Mouse (Mus musculus) hindbrain, postnatal 0 days (tissue): ENCODE data around the gene Tsc2. TPM values are rescaled to one million over a fixed set of nuclear protein-coding genes. Genes with fewer than 3 reads are reported as not detected.

ENCODE experiments used
- ATAC-seq: fragments of 200-750 bp; cut with Nextera tagmentation; 2 replicates; pipeline ENCODE4 v1.8.0; 2017; ENCODE audit warnings: mild to moderate bottlenecking, moderate TSS enrichment, moderate library complexity
- DNase-seq: peaks from one replicate; pipeline ENCODE4 v3.0.0-alpha.2; 2015; ENCODE audit warnings: low spot score
- H3K27ac ChIP-seq: fragments of 300-500 bp; sonication (generic); 2 replicates; pipeline ENCODE4 v1.5.1; 2014; ENCODE audit warnings: mild to moderate bottlenecking
- H3K27me3 ChIP-seq: fragments of 300-500 bp; sonication (generic); 2 replicates; pipeline ENCODE4 v1.6.1; 2014; ENCODE audit warnings: low read length, mixed read lengths; ENCODE audit not compliant: insufficient read depth
- H3K36me3 ChIP-seq: fragments of 300-500 bp; sonication (generic); 2 replicates; pipeline ENCODE4 v1.6.1; 2014; ENCODE audit warnings: low read length, mixed read lengths; ENCODE audit not compliant: insufficient read depth
- H3K4me1 ChIP-seq: fragments of 300-500 bp; sonication (generic); 2 replicates; pipeline ENCODE4 v1.6.1; 2014; ENCODE audit warnings: antibody characterized with exemption, low read length, mixed read lengths; ENCODE audit not compliant: insufficient read depth
- H3K4me2 ChIP-seq: fragments of 300-500 bp; sonication (generic); 2 replicates; pipeline ENCODE4 v1.6.1; 2014; ENCODE audit warnings: low read depth, mild to moderate bottlenecking, low read length, moderate library complexity, mixed read lengths
- H3K4me3 ChIP-seq: fragments of 300-500 bp; sonication (generic); 2 replicates; pipeline ENCODE4 v1.5.1; 2014; ENCODE audit warnings: low read length
- H3K9ac ChIP-seq: fragments of 300-500 bp; sonication (generic); replicated peaks from 2 replicates; pipeline ENCODE4 v1.6.1; 2014; ENCODE audit warnings: mild to moderate bottlenecking, low read length, moderate library complexity, mixed read lengths
- H3K9me3 ChIP-seq: fragments of 300-500 bp; sonication (generic); 2 replicates; pipeline ENCODE4 v1.6.1; 2016; ENCODE audit warnings: low read length, mixed read lengths
- CTCF ChIP-seq: IDR thresholded peaks from 2 replicates; pipeline ENCODE4 v1.5.1; 2016; ENCODE audit warnings: antibody characterized with exemption, control low read depth, low read depth
- WGBS: fragments of 180-500 bp; shearing (Covaris S2); extraction: QIAGEN DNeasy Blood & Tissue Kit; methylation state at CpG from one replicate; pipeline ENCODE4 v1.1.7; 2014; 5-methylcytosine and 5-hydroxymethylcytosine counted together
- polyA plus RNA-seq: library from polyadenylated mRNA; unstranded; fragments of >200 nt; fragmentation: Nextera tagmentation; extraction: Ambion mirVana; gene quantifications from 2 replicates; pipeline ENCODE4 v1.2.1, GENCODE M21; 2015
- total RNA-seq: library from RNA; depleted of rRNA; stranded (reverse); fragments of >200 nt; gene quantifications from 2 replicates; pipeline ENCODE4 v1.2.3, GENCODE M21; 2014

Tsc2 gene
- total and polyA plus RNA-seq, 2 experiments from 2014 or later = 51.2 to 114 TPM

DNA sequence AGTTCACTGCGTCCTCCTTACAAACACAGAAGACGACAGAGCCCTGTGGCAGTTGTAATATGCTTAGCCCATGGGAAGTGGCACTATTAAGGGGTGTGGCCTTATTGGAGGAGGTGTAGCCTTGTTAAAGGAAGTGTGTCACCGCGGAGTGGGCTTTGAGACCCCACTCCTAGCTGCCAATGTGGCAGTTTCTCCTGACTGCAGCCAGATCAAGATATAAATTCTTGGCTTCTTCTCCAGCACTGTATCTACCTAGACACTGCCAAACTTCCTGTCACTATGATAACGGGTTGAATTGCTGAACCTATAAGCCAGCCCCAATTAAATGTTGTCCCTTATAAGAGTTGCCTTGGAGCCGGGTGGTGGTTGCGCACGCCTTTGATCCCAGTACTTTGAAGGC lies 7.0 kb downstream of the Tsc2 start:
- Histone ChIP-seq H3K36me3 (peaks cover 84% of the 10 kb centered on the region), H3K4me1 (no peaks in the 10 kb centered on the region)
- WGBS = 91% methylated on average over 8 of the region's 8 CpGs

DNA sequence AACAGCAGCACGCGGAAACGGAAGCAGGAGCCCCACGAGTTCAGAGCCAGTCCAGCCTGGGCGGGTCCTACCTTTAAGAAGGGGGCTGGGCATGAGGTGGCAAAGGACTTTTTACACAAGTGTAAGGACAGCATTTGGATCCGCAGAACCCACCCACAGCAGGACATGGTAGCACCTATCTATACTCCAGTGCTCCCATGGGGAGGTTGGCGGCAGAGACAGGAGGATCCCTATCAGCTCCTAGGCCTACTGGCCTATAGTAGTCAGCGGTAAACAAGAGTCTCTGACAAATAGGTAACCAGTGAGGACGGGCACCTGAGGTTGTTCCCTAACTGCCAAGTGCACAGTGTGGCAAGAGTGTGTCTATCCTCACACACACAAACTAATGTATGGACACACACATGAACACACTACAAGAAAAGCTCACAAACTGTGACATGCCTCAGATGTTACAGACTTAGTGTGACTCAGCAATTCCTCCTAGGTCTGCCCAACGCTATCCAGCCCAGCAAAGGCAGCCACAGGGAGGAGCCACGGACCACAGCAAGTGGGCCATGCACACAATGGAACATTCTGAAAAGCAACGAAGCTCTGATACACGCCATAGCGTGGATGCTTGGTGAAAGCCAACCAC lies 14.8 kb downstream of the Tsc2 start:
- Histone ChIP-seq H3K27ac (no peak overlapping the region), H3K4me2 (no peak overlapping the region), H3K4me3 (no peak overlapping the region), H3K27me3 (no peaks in the 10 kb centered on the region), H3K36me3 (peaks cover 78% of the 10 kb centered on the region), H3K9me3 (no peaks in the 10 kb centered on the region), H3K9ac (no peak overlapping the region), H3K4me1 (no peaks in the 10 kb centered on the region)
- TF ChIP-seq CTCF = no peak
- 86% methylated on average over 14 of the region's 14 CpGs for WGBS
- DNase-seq = no peak
- no peak for ATAC-seq

More for the DNA sequence above, 7.0 kb downstream of the Tsc2 start:
- no peaks in the 10 kb centered on the region for H3K9me3 ChIP-seq
- TF ChIP-seq CTCF = no peak
- H3K27ac ChIP-seq = no peak overlapping the region
- DNase-seq = no peak
- no peak for ATAC-seq
- H3K4me3 ChIP-seq = no peak overlapping the region
- no peaks in the 10 kb centered on the region for H3K27me3 ChIP-seq
- H3K4me2 ChIP-seq = no peak overlapping the region
- no peak overlapping the region for H3K9ac ChIP-seq

DNA sequence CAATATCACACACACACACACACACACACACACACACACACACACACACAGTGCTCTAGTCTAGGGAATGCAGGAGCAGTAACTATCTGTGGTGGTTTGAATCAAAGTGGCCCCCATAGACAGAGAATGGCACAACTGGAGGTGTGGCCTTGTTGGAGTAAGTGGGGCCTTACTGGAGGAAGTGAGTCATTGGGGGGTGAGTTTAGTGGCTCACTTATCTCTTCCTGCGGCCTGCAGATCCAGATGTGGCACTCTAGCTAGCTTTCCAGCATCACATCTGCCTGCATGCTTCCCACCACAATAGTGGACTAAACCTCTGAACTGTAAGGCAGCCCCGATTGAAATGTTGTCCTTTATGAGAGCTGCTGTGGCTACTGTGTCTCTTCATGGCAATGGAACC lies 21.7 kb downstream of the Tsc2 start:
- no peaks in the 10 kb centered on the region for H3K9me3 ChIP-seq
- H3K4me3 ChIP-seq = no peak overlapping the region
- H3K36me3 ChIP-seq = peaks cover 68% of the 10 kb centered on the region
- DNase-seq = no peak
- H3K27ac ChIP-seq = no peak overlapping the region
- ATAC-seq = no peak
- H3K9ac ChIP-seq = no peak overlapping the region
- no peaks in the 10 kb centered on the region for H3K27me3 ChIP-seq
- H3K4me2 ChIP-seq = no peak overlapping the region
- no peak for TF ChIP-seq CTCF
- 96% methylated on average over 2 of the region's 2 CpGs for WGBS
- no peaks in the 10 kb centered on the region for H3K4me1 ChIP-seq

DNA sequence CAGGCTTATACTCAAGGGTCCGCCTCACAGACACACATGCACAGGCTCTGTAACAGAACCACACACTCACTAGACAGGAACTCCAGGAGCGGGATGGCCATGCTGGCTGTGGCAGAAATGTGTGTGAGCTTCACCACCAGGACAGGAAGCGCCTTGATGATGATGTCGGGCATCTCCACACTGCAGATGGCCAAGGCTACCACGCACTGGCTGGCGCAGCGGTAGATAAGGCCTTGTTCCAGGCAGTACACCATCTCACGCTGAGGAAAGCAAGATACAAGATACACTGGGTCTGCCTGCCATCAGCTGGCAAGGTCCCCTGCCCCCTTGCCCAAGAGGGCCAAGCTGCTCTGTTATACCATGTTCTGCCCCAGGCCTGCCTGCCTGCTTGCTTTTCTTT lies 23.6 kb downstream of the Tsc2 start:
- Histone ChIP-seq H3K4me2 (no peak overlapping the region), H3K27ac (no peak overlapping the region), H3K9me3 (no peaks in the 10 kb centered on the region), H3K4me3 (no peak overlapping the region), H3K9ac (no peak overlapping the region), H3K4me1 (no peaks in the 10 kb centered on the region), H3K36me3 (peaks cover 66% of the 10 kb centered on the region), H3K27me3 (no peaks in the 10 kb centered on the region)
- ATAC-seq (no peak), DNase-seq (no peak)
- no peak for TF ChIP-seq CTCF
- 96% methylated on average over 8 of the region's 8 CpGs for WGBS

DNA sequence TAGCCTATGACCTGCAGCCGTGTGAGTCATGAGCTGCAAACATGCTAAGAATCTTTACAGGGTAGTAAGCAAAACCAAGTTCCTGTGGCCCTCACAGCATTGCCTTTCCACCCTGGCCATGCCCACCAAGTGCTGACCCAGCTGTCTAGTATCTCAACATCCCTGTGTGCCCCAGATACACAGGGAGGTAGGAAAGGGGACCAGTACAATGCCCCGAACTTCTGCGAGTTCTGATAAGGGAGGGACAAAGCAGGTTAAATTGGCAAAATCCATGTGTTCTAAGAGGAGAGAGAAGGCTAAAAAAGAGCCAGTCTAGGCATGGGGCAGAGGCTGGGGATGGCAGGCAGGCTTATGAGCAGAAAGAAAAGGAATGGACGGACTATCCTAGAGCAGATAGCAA lies 24.1 kb downstream of the Tsc2 start:
- H3K27ac ChIP-seq = no peak overlapping the region
- 92% methylated on average over 4 of the region's 4 CpGs for WGBS
- H3K9ac ChIP-seq = no peak overlapping the region
- DNase-seq = no peak
- H3K27me3 ChIP-seq = no peaks in the 10 kb centered on the region
- no peak overlapping the region for H3K4me3 ChIP-seq
- TF ChIP-seq CTCF = no peak
- H3K4me2 ChIP-seq = no peak overlapping the region
- H3K4me1 ChIP-seq = no peaks in the 10 kb centered on the region
- no peak for ATAC-seq
- H3K9me3 ChIP-seq = no peaks in the 10 kb centered on the region
- H3K36me3 ChIP-seq = peaks cover 64% of the 10 kb centered on the region

DNA sequence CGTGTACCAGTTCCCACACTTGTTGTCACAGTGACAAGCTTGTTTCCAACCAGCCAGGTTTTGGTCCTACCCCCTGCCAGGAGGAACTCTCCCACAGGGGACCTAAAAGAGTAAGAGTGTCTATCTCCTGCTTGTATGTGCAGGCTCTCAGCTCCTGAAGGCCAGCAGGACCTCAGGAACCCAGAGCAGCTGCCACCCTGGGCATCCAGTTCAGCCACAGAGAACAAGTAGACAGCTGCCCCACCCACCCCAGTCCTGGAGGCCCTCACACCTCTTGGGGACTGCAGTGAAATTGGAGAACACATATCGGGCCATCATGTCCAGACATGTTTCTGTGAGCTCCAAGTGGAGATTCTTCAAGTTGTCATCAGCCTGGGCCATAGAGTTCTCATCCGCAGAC lies 27.9 kb downstream of the Tsc2 start:
- Histone ChIP-seq H3K9me3 (no peaks in the 10 kb centered on the region), H3K27me3 (no peaks in the 10 kb centered on the region), H3K9ac (no peak overlapping the region), H3K4me2 (no peak overlapping the region), H3K4me3 (no peak overlapping the region), H3K27ac (no peak overlapping the region), H3K4me1 (no peaks in the 10 kb centered on the region), H3K36me3 (peaks cover 81% of the 10 kb centered on the region)
- 93% methylated on average over 3 of the region's 3 CpGs for WGBS
- DNase-seq = no peak
- TF ChIP-seq CTCF = no peak
- no peak for ATAC-seq

DNA sequence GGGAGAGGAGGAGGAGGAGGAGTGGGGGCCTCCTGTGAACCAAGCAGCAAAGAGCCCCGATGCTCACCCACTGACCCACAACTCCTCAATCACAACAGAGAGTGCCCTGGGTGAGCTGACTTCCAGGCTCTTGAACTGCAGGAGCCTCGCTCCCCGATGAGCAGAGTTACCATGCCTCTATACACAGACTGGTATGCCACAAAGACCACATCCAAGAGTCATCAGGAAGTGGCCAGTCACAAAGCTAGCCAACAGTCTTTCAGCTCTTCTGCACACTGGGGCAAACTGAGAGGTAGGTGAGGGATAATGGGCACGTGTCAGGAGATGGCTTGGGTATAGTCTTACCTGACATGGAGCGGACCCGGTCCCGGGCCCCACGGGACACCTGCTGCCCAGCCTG lies 28.5 kb downstream of the Tsc2 start:
- Histone ChIP-seq H3K9ac (no peak overlapping the region), H3K4me1 (no peaks in the 10 kb centered on the region), H3K4me3 (no peak overlapping the region), H3K9me3 (no peaks in the 10 kb centered on the region), H3K36me3 (peaks cover 84% of the 10 kb centered on the region), H3K27me3 (no peaks in the 10 kb centered on the region), H3K27ac (no peak overlapping the region), H3K4me2 (no peak overlapping the region)
- WGBS = 88% methylated on average over 8 of the region's 8 CpGs
- no peak for TF ChIP-seq CTCF
- DNase-seq (no peak), ATAC-seq (no peak)
